Mouse (Mus musculus) limb, embryonic 11.5 days (tissue): ENCODE results near the gene Fbxl16. TPM values are rescaled to one million over a fixed set of nuclear protein-coding genes. Genes with fewer than 3 reads are reported as not detected.

Source experiments
- ATAC-seq: fragments of 200-750 bp; cut with Nextera tagmentation; 2 replicates; pipeline ENCODE4 v1.8.0; 2017; ENCODE audit warnings: low read depth; ENCODE audit not compliant: insufficient number of reproducible peaks, low FRiP score, low TSS enrichment
- DNase-seq: peaks from one replicate; pipeline ENCODE4 v3.0.0-alpha.2; 2015; ENCODE audit warnings: low spot score
- H3K27ac ChIP-seq: fragments of 300-500 bp; sonication (generic); replicated peaks from 2 replicates; pipeline ENCODE4 v1.5.1; 2014; ENCODE audit warnings: low read depth, mild to moderate bottlenecking, low read length
- H3K27me3 ChIP-seq: fragments of 300-500 bp; sonication (generic); 2 replicates; pipeline ENCODE4 v1.6.1; 2014; ENCODE audit warnings: mild to moderate bottlenecking, low read length, mixed read lengths; ENCODE audit not compliant: control insufficient read depth, insufficient read depth
- H3K36me3 ChIP-seq: fragments of 300-500 bp; sonication (generic); 2 replicates; pipeline ENCODE4 v1.6.1; 2014; ENCODE audit warnings: mild to moderate bottlenecking, low read length, moderate library complexity, mixed read lengths; ENCODE audit not compliant: control insufficient read depth, insufficient read depth
- H3K4me1 ChIP-seq: fragments of 300-500 bp; sonication (generic); 2 replicates; pipeline ENCODE4 v1.6.1; 2014; ENCODE audit warnings: low read length, mixed read lengths; ENCODE audit not compliant: control insufficient read depth, insufficient read depth
- H3K4me2 ChIP-seq: fragments of 300-500 bp; sonication (generic); 2 replicates; pipeline ENCODE4 v1.6.1; 2014; ENCODE audit warnings: low read depth, mild to moderate bottlenecking, moderate library complexity; ENCODE audit not compliant: severe bottlenecking
- H3K4me3 ChIP-seq: fragments of 300-500 bp; sonication (generic); 2 replicates; pipeline ENCODE4 v1.5.1; 2014; ENCODE audit warnings: low read depth, low read length
- H3K9ac ChIP-seq: fragments of 300-500 bp; sonication (generic); 2 replicates; pipeline ENCODE4 v1.6.1; 2014; ENCODE audit warnings: mild to moderate bottlenecking, low read length
- H3K9me3 ChIP-seq: fragments of 300-500 bp; sonication (generic); 2 replicates; pipeline ENCODE4 v1.6.1; 2016; ENCODE audit warnings: low read length; ENCODE audit not compliant: control insufficient read depth
- WGBS: fragments of 180-500 bp; shearing (Covaris S2); extraction: QIAGEN DNeasy Blood & Tissue Kit; methylation state at CpG from one replicate; pipeline ENCODE4 v1.1.7; 2014; 5-methylcytosine and 5-hydroxymethylcytosine counted together
- polyA plus RNA-seq: library from polyadenylated mRNA; unstranded; fragments of >200 nt; fragmentation: Nextera tagmentation; extraction: Ambion mirVana; gene quantifications from 2 replicates; pipeline ENCODE4 v1.2.1, GENCODE M21; 2014

Gene Fbxl16
- polyA plus RNA-seq, 1 experiment from 2014 or later: 1.4 TPM

DNA sequence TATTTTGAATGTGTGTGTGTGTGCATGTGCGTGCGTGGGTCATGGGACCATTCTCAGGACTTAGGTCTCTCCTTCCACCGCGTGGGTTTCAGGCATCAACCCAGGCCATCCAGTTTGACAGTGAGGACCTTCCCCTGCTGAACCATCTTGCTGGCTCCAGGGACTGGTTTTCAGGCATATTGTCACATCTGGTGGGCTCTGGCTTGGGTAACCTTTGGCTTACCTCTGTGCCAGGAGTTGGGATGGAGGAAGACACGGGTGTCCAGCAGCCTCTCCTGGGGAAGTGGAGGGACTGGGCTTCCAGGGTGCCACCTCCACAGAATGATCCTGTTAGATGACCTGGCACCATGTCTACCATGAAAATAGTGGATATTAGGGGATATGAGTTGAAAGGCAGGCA, 30.9 kb upstream of the Fbxl16 start:
- Histone ChIP-seq H3K4me1 (peaks cover 10% of the 10 kb centered on the region; the same call in 1 of the 2 replicates), H3K36me3 (peaks cover 11% of the 10 kb centered on the region; the same call in 1 of the 2 replicates), H3K9me3 (no peaks in the 10 kb centered on the region), H3K9ac (no peak overlapping the region), H3K4me3 (no peak overlapping the region), H3K4me2 (no peak overlapping the region), H3K27ac (no peak overlapping the region), H3K27me3 (no peaks in the 10 kb centered on the region)
- DNase-seq (no peak), ATAC-seq (no peak)
- WGBS: 92% methylated on average over 5 of the region's 5 CpGs

DNA sequence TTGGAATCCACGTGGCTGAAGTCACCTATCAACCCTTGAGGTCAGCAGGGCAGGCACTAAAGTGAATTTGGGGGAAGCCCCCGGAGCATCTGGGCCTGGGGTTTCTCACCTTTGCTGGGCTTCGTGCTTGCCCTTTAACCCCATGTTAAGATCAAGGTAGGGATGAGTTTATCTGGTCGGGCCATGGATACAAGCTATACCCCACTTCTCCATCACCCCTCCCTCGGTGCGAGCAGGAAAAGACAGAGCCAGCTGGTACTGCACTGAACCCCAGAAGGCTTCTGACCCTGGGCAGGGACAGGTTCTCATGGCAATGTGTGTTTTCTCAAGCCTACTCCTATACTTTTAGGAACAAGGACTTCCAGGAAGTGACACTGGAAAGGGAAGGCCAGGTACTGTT, 27.5 kb upstream of the Fbxl16 start:
- ATAC-seq (no peak), DNase-seq (no peak)
- Histone ChIP-seq H3K4me2 (no peak overlapping the region), H3K9me3 (no peaks in the 10 kb centered on the region), H3K27me3 (no peaks in the 10 kb centered on the region), H3K4me3 (no peak overlapping the region), H3K27ac (no peak overlapping the region), H3K9ac (no peak overlapping the region), H3K4me1 (peaks cover 22% of the 10 kb centered on the region), H3K36me3 (peaks cover 20% of the 10 kb centered on the region)
- WGBS: 73% methylated on average over 6 of the region's 6 CpGs

DNA sequence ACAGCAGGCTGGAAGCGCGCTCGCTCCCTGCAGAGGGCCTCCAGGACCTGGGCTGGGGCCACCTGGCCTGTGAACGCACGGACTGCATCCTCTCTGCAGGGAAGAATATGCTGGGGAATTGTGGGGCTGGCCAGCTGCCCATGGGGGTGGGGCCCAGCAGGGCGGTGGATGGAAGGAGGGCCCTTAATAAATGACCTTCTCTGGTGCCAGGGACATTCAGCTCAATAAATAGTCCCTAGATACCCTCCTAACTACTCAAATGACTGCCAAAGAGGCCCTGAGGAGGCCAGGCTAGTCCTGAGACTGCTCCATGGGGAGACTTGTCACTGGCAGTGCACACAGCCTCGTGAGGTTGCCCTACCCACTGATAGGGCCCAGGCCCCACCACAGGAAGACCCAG, 25.8 kb upstream of the Fbxl16 start:
- H3K36me3 ChIP-seq: peaks cover 26% of the 10 kb centered on the region
- peak overlapping the region; percentile 17; the same call in 1 of the 2 replicates for H3K9ac ChIP-seq
- ATAC-seq (no peak), DNase-seq (no peak)
- H3K4me3 ChIP-seq: no peak overlapping the region
- no peak overlapping the region for H3K27ac ChIP-seq
- H3K27me3 ChIP-seq: no peaks in the 10 kb centered on the region
- no peak overlapping the region for H3K4me2 ChIP-seq
- peaks cover 22% of the 10 kb centered on the region for H3K4me1 ChIP-seq
- WGBS: 86% methylated on average over 7 of the region's 7 CpGs
- H3K9me3 ChIP-seq: no peaks in the 10 kb centered on the region

DNA sequence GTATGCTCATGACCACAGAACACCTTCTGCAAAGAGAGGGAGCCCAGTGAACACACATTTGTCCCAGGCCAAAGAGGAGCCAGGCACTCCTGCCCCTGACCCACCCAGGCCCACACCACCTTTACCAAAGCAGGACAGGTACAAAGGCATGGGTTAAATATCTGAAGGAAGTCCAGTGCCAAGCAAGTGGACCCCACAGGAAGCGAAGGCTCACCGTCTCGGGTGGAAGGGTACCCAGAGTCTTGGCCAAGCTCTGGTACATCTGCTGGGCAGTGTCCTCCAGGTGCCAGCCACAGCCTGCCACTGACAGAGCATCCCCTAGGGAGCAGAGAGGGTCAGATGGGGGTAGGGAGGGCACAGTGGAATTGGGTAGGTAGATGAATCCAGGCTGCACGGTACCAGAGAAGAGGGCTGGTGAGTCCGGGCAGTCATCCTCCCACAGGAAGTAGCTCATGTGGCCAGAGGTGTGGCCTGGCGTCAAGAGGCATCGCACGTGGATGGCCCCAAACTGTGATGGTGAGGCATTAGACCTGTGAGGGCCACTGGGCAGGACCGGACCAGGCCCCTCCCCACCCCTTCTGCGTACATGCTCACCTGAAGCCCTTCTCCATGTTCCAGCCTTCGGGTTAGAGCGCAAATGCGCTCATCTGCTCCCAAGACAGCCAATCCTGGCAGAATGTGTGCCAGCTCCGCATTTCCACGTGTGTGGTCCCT, 24.9 kb upstream of the Fbxl16 start:
- Histone ChIP-seq H3K9ac (peak overlapping the region; percentile 64), H3K9me3 (no peaks in the 10 kb centered on the region), H3K27ac (peak overlapping the region; percentile 30; the same call in 1 of the 2 replicates), H3K27me3 (no peaks in the 10 kb centered on the region), H3K4me1 (peaks cover 22% of the 10 kb centered on the region), H3K4me2 (peak overlapping the region; percentile 85), H3K36me3 (peaks cover 29% of the 10 kb centered on the region), H3K4me3 (peak overlapping the region; percentile 76)
- 82% methylated on average over 15 of the region's 15 CpGs for WGBS
- DNase-seq (no peak), ATAC-seq (no peak; the same call in 1 of the 2 replicates)

DNA sequence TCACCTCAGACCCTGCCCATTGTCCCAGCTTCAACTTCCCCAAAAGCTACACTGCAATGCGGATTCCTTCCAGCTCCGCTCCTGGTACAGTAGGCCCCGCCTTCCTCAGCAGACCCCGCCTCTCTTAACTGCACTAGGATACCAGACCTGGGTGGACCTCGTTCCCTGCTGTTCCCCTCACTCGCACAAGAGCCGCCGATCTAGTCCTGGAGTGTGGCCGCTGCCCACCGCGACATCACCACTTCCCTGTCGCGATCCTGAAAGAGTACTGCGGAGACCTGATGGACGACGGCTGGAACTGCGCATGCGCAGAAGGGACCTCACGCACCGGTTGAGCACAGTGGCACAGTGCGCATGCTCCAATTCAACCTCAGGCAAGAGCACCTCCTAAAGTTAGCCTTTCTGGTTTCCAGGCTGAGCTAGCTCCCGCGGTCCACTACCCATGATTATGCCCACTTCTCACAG, 23.6 kb upstream of the Fbxl16 start, which contains the start of gene Haghl:
TSS of gene Haghl (minus strand) at position 393 of the 465 bp plus-strand sequence.
- under 1% methylated on average over 23 of the region's 23 CpGs for WGBS
- ATAC-seq: peak; percentile 76
- peak within 1 kb of the TSS; percentile 64 for H3K9ac ChIP-seq
- peak within 1 kb of the TSS; percentile 87 for H3K27ac ChIP-seq
- H3K27me3 ChIP-seq: no peaks in the 10 kb centered on the region
- H3K4me3 ChIP-seq: peak within 1 kb of the TSS; percentile 76
- H3K9me3 ChIP-seq: no peaks in the 10 kb centered on the region
- peak; percentile 99 for DNase-seq
- peak within 1 kb of the TSS; percentile 85 for H3K4me2 ChIP-seq
- peaks cover 22% of the 10 kb centered on the region for H3K4me1 ChIP-seq
- H3K36me3 ChIP-seq: peaks cover 32% of the 10 kb centered on the region

DNA sequence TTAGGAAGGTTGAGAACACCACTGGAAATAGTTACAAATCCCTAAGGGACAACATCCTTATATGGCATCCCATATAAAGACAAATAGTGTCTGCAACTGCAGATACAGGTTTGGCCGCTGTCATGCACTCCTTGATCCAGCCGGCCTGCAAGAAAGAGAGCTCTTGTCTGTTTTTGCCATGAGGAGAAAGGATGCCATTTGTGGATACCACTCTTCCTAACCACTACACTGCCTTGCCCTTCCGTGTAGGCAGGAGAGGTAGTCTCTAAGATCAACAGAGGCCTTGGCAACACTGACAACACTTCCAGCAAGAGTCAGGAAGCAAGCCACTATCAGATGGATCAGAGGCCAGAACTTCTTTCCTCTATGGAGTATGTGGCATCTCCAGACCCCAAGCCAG, 22.6 kb upstream of the Fbxl16 start, which contains the start of gene Ccdc78:
TSS of gene Ccdc78 (plus strand) at position 301 of the 400 bp plus-strand sequence.
- no peak for ATAC-seq
- peaks cover 29% of the 10 kb centered on the region for H3K36me3 ChIP-seq
- peak within 1 kb of the TSS; percentile 85 for H3K4me2 ChIP-seq
- H3K27me3 ChIP-seq: no peaks in the 10 kb centered on the region
- no peak for DNase-seq
- WGBS: 86% methylated on average over 3 of the region's 3 CpGs
- peak within 1 kb of the TSS; percentile 87 for H3K27ac ChIP-seq
- H3K4me3 ChIP-seq: peak within 1 kb of the TSS; percentile 76
- no peaks in the 10 kb centered on the region for H3K9me3 ChIP-seq
- peak within 1 kb of the TSS; percentile 64 for H3K9ac ChIP-seq
- peaks cover 24% of the 10 kb centered on the region for H3K4me1 ChIP-seq

DNA sequence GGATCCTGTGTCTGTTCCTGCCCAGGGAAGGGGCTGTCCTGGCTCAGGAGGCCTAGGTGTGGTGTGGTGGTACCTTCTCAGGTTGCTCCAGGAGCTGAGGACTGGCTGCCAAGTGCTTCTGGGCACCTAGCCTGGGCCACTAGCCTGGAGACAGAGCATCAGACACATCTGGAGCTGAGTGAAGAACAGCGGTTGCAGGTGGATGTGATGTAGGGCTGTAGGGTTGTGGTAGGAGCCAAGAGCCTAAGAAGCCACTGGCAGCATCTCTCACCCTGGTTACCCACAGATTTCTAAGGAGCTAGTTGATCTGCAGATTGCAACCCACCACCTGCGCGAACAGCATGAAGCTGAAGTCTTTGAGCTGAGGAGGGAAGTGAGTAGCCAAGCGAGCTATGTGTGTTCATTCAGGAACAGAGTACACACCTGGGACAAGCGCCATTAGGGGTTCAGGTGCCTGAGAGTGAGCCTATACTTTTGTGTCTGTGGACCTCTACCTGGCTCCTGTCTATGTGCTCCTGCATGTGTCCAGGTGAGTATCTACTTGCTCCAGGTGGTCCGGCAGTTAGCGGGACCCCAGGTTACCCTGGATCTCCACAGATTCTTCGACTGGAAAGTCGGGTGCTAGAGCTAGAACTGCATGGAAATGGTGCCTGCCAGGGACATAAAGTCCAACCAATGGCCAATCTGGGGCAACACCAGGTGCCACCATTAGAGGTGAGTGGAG, 21.9 kb upstream of the Fbxl16 start:
- Histone ChIP-seq H3K4me2 (no peak overlapping the region; the same call in 1 of the 2 replicates), H3K9ac (no peak overlapping the region), H3K27ac (no peak overlapping the region), H3K36me3 (peaks cover 27% of the 10 kb centered on the region), H3K27me3 (no peaks in the 10 kb centered on the region), H3K9me3 (no peaks in the 10 kb centered on the region), H3K4me3 (no peak overlapping the region), H3K4me1 (peaks cover 27% of the 10 kb centered on the region)
- WGBS: 92% methylated on average over 9 of the region's 9 CpGs
- DNase-seq (no peak), ATAC-seq (no peak)

DNA sequence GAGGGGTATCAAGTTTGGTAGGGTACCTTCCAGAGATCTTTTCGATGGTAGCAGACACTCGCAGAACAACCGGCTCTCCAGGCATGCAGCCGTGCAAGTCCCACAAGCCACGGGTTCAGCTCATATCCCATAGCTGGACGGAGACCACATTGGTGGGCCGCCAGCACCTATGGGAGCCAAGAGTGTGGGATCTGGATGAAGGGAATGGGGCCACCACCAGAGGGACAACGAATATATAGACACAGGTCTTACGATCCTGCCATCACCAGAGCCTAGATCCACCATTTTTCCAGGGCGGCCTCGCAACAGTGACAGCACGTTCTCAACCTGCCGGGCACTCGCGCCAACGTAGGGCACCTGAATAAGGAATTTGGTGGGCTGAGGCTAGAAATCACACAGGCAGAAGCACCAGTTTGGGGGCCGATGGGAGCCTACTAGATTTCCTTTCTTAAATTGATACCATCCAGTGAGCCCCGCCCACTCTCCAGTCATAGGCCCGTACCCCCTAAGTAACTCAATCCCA, 17.5 kb upstream of the Fbxl16 start:
- H3K4me2 ChIP-seq: peak overlapping the region; percentile 90
- H3K4me1 ChIP-seq: peaks cover 30% of the 10 kb centered on the region
- H3K27ac ChIP-seq: peak overlapping the region; percentile 79
- H3K4me3 ChIP-seq: peak overlapping the region; percentile 66
- peak overlapping the region; percentile 71 for H3K9ac ChIP-seq
- peak; percentile 1; the same call in 1 of the 2 replicates for ATAC-seq
- H3K9me3 ChIP-seq: no peaks in the 10 kb centered on the region
- 32% methylated on average over 19 of the region's 19 CpGs for WGBS
- H3K27me3 ChIP-seq: no peaks in the 10 kb centered on the region
- H3K36me3 ChIP-seq: 0 out of 2 replicates have a peak, but pooled peaks cover 11% of the 10 kb centered on the region
- DNase-seq: no peak
